Mouse (Mus musculus) Patski (cell line): ENCODE measurements around the gene Slc28a1. TPM values are rescaled to one million over a fixed set of nuclear protein-coding genes. Genes with fewer than 3 reads are reported as not detected.
A peak's percentile ranks its signal among the peaks of the same experiment; 100 is the strongest.

Source experiments
- ATAC-seq: fragments of 100-300 bp; one replicate; pipeline ENCODE4 v1.8.0; 2021
- CTCF ChIA-PET: fragments of 350-600 bp; sonication (Branson Sonifier 250); formaldehyde crosslinking; loops from one replicate; lab custom pipeline; 2022; ENCODE audit warnings: inconsistent platforms; lab: Charles Lee
- POLR2A ChIA-PET: fragments of 350-600 bp; sonication (Branson Sonifier 250); formaldehyde crosslinking; loops from one replicate; lab custom pipeline; 2022; ENCODE audit warnings: antibody characterized with exemption, inconsistent platforms; lab: Charles Lee
- DNase-seq: peaks from one replicate; pipeline ENCODE4 v3.0.0-alpha.2; 2011; ENCODE audit warnings: low read depth, low spot score
- H3K27me3 ChIP-seq: fragments of 371-371 bp; one replicate; pipeline ENCODE4 v1.5.1; 2021
- CTCF ChIP-seq: fragments of 100-300 bp; IDR thresholded peaks from one replicate; pipeline ENCODE4 v1.5.1; 2021
- in situ Hi-C: fragments of 300-500 bp; cut with MboI; formaldehyde crosslinking; loops from 3 replicates; pipeline ENCODE4 v1.11.1; 2018; ENCODE audit warnings: low pct_unique_long_range_greater_than_20kb, mixed read lengths
- polyA plus RNA-seq: library from polyadenylated mRNA; unstranded; gene quantifications from one replicate; pipeline ENCODE4 v1.2.3, GENCODE M21; 2021

The Slc28a1 gene
- polyA plus RNA-seq, 1 experiment from 2014 or later, result not detected

GRCm38 (mm10) chr7:81208944-81209343, 94.3 kb downstream of the Slc28a1 start:
- peak; percentile 86 for TF ChIP-seq CTCF
- ATAC-seq (no peak), DNase-seq (no peak)
- H3K27me3 ChIP-seq, result no peaks in the 10 kb centered on the region
- ChIA-PET CTCF (interaction anchor here (0.6 to 4.1 kb wide), 7 partner anchors 10 to 131 kb away, joined by 3 to 18 read pairs (median 3); no protein-coding TSS in a partner anchor), POLR2A (no interaction called here)
- in situ Hi-C loops, result no loop called here

DNA sequence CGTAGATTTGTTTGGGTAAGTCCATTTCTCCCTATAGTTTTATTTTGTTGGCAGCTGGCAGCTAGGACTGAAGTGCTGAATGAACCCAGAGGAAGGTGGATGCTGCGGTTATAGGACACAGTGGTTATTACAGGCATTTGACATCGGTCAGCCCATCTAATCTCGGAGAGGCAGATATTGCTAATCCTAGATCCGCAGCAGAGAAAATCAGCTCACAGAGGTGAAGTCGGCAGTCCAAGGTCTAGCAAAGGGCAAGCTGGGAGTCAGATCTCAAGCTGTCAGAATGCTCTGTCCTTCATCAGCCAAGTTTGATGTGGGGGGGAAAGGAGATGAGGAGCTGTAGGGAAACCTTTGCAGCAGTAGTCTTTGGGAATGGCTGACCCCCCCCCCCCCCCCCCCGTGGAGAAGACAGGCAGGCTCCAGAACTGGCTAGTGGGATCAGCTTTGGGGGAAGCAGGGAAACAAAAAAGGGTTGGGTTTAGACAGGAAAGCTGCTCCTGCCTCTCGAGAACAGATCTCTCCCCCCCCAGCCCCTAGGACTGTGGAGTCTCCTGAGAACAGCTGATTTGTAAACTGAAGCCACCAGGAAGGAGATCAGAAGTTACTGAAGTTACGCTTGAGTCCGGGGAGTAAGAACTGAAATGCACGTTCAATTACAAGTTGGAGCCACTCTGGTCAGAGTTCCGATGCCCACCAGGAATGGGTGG, 95.5 kb downstream of the Slc28a1 start:
- no peak for TF ChIP-seq CTCF
- H3K27me3 ChIP-seq, result no peaks in the 10 kb centered on the region
- in situ Hi-C loops, result no loop called here
- CTCF ChIA-PET, result interaction anchor here (1.6 to 4.1 kb wide), 4 partner anchors 11 to 130 kb away, joined by 3 to 18 read pairs (median 6); no protein-coding TSS in a partner anchor
- DNase-seq, result no peak
- ATAC-seq, result no peak
- POLR2A ChIA-PET, result interaction anchor here (0.6 kb wide), 1 partner anchor 130 kb away, joined by 5 read pairs; no protein-coding TSS in a partner anchor

- in situ Hi-C loops, result no loop called here
- no peak for TF ChIP-seq CTCF
Measured at GRCm38 (mm10) chr7:81211760-81212159, 97.2 kb downstream of the Slc28a1 start.

GRCm38 (mm10) chr7:81212261-81212681, 97.7 kb downstream of the Slc28a1 start:
- ChIA-PET CTCF (interaction anchor here (0.9 to 4.1 kb wide), 4 partner anchors 10 to 128 kb away, joined by 3 to 18 read pairs (median 4); no protein-coding TSS in a partner anchor), POLR2A (interaction anchor here (1.0 kb wide), 1 partner anchor 64 kb away, joined by 3 read pairs; no protein-coding TSS in a partner anchor)
- in situ Hi-C loops, result no loop called here
- ATAC-seq (no peak), DNase-seq (no peak)
- TF ChIP-seq CTCF, result no peak
- H3K27me3 ChIP-seq, result no peaks in the 10 kb centered on the region

More at GRCm38 (mm10) chr7:81211760-81212159, 97.2 kb downstream of the Slc28a1 start:
- DNase-seq (no peak), ATAC-seq (no peak)
- POLR2A ChIA-PET, result no interaction called here
- no peaks in the 10 kb centered on the region for H3K27me3 ChIP-seq
- CTCF ChIA-PET, result interaction anchor here (1.1 to 4.1 kb wide), 4 partner anchors 10 to 129 kb away, joined by 3 to 18 read pairs (median 6); no protein-coding TSS in a partner anchor

DNA sequence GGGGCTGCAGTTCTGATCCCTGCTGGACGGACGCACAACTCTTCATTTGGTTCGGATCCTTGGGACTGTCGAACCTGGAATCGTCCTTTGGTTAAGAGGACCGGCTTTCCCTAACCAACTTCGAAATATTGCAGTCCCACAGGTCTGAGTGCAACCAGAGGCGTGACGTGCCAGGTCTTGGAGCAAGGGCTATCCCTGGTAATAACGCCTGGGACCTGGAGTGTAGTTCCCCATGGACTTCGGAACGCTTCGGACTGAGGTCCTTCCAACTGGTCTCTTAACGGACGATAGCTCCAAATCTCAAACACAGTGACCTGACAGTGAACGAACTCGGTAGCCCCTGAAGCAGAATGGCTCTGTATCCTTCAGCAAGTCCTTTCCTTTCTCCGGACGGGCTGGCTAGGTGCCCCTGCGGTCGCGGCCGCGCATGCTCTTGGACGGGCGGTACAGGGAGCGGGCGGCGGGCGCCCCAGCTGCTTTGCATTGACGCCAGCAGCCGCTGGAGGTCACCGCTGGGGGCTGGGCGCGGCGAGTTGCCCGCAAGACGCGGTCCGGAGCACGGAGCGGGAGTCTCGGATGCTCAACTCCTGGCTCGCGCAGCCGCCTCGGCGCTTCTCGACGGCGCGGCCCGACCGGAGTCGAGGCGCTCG, 98.2 kb downstream of the Slc28a1 start:
- DNase-seq, result peak; percentile 9
- ChIA-PET CTCF (interaction anchor here (0.9 to 4.1 kb wide), 3 partner anchors 12 to 127 kb away, joined by 3 to 18 read pairs (median 4); no protein-coding TSS in a partner anchor), POLR2A (interaction anchor here (1.0 kb wide), 1 partner anchor 63 kb away, joined by 3 read pairs; no protein-coding TSS in a partner anchor)
- in situ Hi-C loops, result no loop called here
- peak; percentile 62 for TF ChIP-seq CTCF
- peak; percentile 40 for ATAC-seq
- no peaks in the 10 kb centered on the region for H3K27me3 ChIP-seq

DNA sequence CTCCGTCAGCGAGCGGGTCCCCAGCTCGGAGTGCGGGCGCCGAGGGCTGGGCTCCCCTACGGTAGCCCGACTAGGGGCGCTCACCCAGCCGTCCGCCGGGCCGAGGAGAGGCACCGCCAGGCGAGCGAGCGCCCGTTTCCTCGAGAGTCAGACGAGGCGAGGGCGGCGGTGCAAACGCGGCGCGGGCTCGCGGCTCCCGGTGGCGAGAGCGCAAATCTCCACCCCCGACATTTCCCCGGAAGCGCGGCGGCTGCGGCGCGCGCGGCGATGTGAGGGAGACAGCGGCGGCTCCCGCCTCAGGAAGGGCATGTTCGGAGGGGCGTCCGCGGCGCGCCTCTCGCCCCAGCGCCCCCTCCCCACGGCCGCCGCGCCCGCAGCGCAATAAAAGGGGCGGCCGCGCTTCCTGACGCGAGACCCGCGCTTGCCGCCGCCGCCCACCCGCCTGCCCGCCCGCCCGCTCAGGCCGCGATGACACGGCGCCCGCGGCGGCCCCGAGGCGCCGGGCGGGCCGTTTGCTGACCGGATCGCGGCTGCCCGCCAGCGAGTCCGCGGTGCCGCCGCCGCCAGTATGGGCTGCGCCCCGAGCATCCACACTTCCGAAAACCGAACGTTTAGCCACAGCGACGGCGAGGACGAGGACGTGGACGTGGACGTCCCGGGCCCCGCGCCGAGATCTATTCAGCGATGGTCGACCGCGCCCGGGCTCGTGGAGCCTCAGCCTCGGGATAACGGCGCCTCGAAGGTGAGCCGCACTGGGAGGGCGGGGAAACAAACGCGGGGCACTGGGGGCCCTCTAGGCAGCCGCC, 99.0 kb downstream of the Slc28a1 start, which contains the start of gene Pde8a:
Pde8a (plus strand) TSS at position 250 of the 806 bp plus-strand sequence.
- ChIA-PET POLR2A (no interaction called here), CTCF (no interaction called here)
- no peaks in the 10 kb centered on the region for H3K27me3 ChIP-seq
- no peak for ATAC-seq
- in situ Hi-C loops, result no loop called here
- no peak for TF ChIP-seq CTCF
- DNase-seq, result no peak

DNA sequence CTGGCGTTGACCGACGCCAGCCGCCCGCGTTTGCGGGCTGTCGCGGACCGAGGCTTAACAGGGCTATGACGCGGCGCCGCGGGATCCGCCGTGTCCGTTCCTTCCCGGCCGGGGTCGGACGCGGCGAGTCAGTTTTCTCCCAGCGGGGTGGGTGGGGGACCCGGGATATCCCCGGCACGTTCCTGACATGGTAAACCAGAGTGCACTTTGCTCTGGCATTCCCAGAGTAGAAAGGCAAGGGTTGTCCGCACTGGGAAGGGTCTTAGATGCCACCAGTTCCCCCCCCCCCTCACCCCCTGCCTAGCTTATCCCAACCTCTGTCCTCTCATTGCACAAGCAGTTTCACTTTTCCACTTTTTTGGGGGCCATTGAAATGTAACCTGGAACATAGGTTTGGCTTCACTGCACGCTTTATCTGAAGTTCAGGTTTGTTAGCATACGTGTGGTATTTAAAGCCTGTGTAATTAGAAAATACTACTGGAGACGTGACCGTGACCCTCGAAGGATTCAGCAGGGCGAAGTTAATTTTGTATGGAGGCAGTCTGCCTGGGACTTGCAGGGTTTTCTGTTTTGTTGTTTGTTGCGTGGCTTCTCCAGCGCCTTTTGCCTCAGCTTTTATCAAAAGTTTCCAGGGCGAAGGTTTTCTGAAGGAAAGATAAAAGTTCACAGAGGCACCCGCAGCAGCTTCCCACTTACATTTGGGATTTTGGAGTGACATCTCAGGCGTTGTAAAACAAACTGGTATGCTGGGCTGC, 99.7 kb downstream of the Slc28a1 start:
- TF ChIP-seq CTCF, result no peak
- ChIA-PET POLR2A (no interaction called here), CTCF (no interaction called here)
- ATAC-seq, result no peak
- in situ Hi-C loops, result no loop called here
- no peaks in the 10 kb centered on the region for H3K27me3 ChIP-seq
- DNase-seq, result no peak

GRCm38 (mm10) chr7:81215950-81216349, 101.4 kb downstream of the Slc28a1 start:
- no peak for DNase-seq
- ChIA-PET CTCF (interaction anchor here (1.1 kb wide), 1 partner anchor 114 kb away, joined by 3 read pairs; no protein-coding TSS in a partner anchor), POLR2A (interaction anchor here (0.6 to 0.7 kb wide), 3 partner anchors 23 to 571 kb away, joined by 3 to 5 read pairs (median 5); no protein-coding TSS in a partner anchor)
- no peaks in the 10 kb centered on the region for H3K27me3 ChIP-seq
- in situ Hi-C loops, result loop anchor here (5.0 kb wide), 1 partner anchor 44 kb away; no protein-coding TSS in a partner anchor
- no peak for TF ChIP-seq CTCF
- no peak for ATAC-seq

- in situ Hi-C loops, result loop anchor here (5.0 kb wide), 1 partner anchor 47 kb away; no protein-coding TSS in a partner anchor
- ATAC-seq, result no peak
- POLR2A ChIA-PET, result no interaction called here
Measured at GRCm38 (mm10) chr7:81219321-81219720, 104.7 kb downstream of the Slc28a1 start.

More at GRCm38 (mm10) chr7:81219321-81219720, 104.7 kb downstream of the Slc28a1 start:
- DNase-seq, result no peak
- CTCF ChIA-PET, result interaction anchor here (1.9 kb wide), 1 partner anchor 10 kb away, joined by 9 read pairs; no protein-coding TSS in a partner anchor
- no peak for TF ChIP-seq CTCF
- no peaks in the 10 kb centered on the region for H3K27me3 ChIP-seq

Other genes with a start within 250 kb of the Slc28a1 start
- gene Wdr73, start 213.5 kb upstream of the Slc28a1 start, polyA plus RNA-seq, result 31.4 TPM
- 0.78 TPM for gene Nmb, start 209.7 kb upstream of the Slc28a1 start, polyA plus RNA-seq
- gene Sec11a, start 167.0 kb upstream of the Slc28a1 start, polyA plus RNA-seq, result 169 TPM
- gene Zfp592, start 121.1 kb upstream of the Slc28a1 start, polyA plus RNA-seq, result 19.6 TPM
- not detected for gene Alpk3, start 57.2 kb upstream of the Slc28a1 start, polyA plus RNA-seq
- 6.8 TPM for gene Pde8a, start 98.8 kb downstream of the Slc28a1 start, polyA plus RNA-seq
- gene Rps17, start 230.5 kb downstream of the Slc28a1 start, polyA plus RNA-seq, result 1,237 TPM